Mouse (Mus musculus) lung, postnatal 14 days (tissue): ENCODE measurements around the gene Gna15.

Experiments
- DNase-seq: peaks from one replicate; pipeline ENCODE4 v3.0.0; 2021

Gene Gna15

GRCm38 (mm10) chr10:81553807-81554755, 30.1 kb upstream of the Gna15 start:
- no peak for DNase-seq

GRCm38 (mm10) chr10:81553232-81553631, 29.2 kb upstream of the Gna15 start:
- peak; percentile 40 for DNase-seq

DNA sequence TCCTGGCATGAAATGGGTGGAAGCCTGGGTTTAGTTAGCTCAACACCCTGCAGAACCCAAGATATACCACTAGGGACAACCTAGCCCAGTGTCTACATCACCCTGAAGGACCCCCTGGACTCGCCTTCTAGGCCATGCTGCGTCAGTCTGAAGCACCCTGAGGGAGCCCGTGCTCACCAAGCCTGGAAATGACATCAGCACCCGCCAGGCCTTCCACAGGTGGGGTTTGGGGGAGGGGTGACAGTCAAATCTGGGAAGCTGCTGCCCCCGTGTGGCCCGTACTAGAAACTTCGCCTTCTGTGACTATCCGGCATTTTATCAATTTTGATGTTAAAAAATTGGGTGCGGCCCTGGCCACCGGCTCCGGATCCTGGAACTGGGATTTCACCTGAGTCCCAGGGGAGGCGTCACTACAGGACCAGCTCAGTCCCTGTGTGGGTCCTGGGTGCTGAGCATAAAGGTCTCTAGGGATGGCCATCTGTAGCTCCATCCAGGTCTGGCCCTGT, 27.6 kb upstream of the Gna15 start:
- DNase-seq, result peak; percentile 88

DNA sequence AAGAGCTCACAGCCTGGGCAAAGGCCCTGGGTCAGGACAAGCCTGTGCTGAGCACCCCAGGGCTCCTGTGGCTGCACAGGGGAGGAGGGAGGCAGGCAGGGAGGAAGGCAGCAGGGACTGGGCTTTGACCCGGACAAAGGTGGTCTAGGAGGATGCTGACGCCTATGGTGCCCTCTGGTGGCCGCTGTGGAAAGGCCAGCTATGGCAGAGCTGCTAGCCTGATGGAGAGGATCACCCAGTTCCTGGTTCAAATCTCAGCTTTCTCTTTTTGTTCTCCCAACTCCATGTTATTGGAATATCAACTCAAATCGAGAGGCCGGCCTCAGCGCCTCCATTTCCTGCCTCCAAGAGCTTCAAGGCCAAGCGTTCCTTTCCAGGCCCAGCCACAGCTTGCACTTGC, 26.2 kb upstream of the Gna15 start:
- DNase-seq, result peak; percentile 74

GRCm38 (mm10) chr10:81548944-81549343, 24.9 kb upstream of the Gna15 start:
- no peak for DNase-seq

DNA sequence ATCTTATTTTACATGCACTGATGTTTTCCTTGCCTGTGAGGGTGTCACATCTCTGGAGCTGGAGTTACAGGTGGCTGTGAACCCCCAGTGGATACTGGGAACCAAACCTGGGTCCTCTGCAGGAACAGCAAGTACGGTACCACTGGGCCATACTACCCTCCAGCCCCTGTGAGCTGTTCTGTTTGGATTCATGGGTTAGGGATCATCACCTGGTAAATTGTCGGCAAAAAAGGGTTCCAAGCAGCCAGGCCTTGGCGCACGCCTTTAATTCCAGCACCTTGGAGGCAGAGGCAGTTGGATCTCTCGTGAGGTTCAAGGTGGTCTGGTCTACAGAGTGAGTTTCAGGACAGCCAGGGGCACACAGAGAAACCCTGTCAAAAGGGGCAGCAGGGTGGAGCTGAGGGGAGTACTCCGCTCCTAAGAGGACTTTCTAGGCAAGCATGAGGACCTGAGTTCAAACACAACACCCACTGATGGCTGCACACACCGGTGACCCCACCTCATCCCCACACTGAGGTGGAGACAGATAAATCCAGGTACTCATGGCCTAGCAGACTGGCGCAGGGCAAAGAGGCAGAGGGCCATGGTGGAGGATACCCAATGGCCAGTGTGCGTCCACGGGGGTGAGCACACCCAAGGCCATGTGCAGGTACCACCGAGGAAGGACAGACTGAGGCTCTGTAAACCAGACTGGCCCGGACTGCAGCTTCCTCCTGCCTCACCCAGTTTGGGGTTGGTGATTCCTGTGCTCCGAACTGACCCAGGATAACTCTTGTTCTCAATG, 23.0 kb upstream of the Gna15 start:
- DNase-seq, result no peak

GRCm38 (mm10) chr10:81546332-81546731, 22.3 kb upstream of the Gna15 start:
- DNase-seq, result no peak

DNA sequence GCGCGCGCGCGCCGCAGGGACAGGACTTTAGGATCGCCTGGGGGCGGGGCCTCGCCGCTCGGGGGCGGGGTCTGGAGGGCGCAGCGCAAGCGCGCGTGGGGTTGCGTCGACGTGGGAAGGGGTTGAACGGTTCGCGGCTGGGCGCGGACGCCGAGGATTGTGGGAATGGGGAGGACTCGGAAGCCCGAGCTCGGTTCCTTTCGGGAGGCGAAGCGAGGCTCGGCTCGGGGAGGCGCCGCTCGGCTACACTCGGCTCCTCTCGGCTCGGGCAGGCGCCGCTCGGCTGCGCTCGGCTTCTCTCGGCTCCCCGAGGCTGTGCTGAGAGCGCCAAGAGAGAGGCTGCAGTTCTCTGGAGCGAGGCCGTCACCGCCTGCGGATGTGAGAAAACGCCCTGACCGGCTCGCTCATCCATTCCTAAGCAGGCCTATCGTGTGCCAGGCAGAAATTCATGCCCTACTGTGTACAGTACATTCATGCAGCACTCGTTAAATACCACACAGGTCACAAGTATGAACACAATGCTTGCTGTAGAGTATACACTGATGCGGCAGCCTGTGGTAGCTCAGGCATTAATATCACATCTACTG, 21.2 kb upstream of the Gna15 start, which contains the start of gene Gna11:
Gene Gna11 (minus strand): TSS at position 30 of the 587 bp plus-strand sequence.
- DNase-seq, result peak; percentile 100

- no peak for DNase-seq
Observed at GRCm38 (mm10) chr10:81544296-81545160, 20.5 kb upstream of the Gna15 start.

DNA sequence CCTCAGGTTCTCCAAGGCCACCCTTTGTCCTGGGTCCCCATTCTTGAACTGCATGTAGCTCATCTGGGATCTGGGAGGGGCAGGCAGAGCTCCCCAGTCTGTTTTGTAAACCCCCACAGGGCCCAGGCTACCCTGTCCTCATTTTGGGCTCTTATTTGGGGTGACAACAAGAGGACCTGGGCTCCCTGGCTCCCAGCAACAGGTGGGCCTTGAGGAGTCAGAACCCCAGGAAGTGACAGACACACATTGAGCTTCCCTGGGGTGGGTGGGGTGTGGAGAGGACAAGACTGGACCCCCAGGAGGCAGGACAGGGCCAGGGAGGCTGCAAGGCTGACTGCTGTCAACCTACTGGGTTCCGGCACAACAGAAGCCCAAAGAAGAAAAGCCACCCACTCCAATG, 19.6 kb upstream of the Gna15 start:
- no peak for DNase-seq

DNA sequence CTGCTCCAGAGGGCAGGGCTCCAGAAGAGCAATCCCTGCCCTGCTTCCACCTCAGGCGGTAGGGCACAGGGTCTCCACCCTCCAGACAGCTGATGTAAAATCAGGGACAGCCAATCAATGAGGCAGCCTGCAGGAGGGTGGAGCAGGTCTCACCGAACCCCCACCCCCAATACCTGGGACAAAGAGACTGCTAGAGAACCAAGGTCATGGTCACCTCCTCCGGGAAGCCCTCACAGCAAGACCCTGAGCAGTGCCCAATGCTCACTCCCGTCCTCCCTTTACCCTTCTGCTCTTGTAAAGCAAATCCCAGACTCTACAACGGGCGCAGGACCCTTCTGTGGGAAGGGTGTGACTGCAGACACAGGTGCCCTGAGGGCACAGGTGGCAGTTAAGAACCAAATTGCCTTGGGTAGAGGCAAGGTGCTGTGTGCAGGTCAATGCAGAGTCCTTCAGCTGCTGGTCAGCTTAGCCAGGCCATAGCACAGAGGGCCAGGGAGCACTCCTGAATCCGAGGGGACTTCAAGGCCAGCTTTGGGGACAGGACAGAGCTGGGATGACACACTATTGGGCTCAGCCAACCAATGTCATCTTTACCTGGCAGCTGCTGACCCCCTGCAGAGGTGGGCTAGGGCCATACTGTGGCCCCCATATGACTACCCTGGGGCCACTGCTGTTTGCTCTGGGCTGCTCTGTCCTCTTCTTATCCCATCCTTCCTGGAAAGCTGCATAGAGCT, 18.9 kb upstream of the Gna15 start:
- no peak for DNase-seq

DNA sequence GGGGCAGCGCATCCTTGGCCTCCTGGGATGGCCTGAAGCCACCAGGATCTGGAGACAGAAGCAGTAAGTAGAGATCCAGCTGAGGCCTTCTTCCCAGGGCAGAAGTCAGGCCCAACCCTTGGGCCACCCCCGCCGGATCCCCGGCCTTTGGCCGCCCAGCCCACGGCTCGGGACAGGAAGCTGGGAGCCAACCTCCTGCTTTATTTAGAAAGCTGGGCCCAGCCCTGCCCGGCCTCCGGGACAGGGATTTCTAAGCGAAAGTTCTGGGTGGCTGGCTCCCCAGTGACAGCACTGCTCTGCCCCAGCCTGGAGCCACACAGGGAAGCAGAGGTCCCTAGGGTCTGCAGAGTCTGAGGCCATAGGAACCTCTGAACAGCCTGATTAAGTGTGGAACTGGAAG, 17.8 kb upstream of the Gna15 start:
- peak; percentile 70 for DNase-seq

DNA sequence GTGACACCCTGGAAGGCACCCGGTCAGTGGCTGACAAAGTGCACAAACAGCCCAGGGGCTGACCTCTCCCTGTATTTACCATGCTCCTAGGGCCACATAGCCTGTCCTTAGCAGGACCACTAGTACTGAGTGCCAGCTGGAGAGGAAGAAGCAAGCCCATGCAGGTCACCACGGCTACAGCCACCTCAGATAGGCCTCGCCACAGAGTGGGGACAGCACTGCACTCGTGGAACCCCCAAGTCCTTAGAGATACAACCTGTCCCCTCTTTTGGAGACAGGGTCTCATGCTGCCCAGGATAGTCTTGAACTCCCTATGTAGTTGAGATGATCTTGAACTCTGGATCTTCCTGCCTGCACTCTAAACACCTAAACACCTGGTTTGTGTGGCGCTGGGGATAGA, 17.3 kb upstream of the Gna15 start:
- no peak for DNase-seq

DNA sequence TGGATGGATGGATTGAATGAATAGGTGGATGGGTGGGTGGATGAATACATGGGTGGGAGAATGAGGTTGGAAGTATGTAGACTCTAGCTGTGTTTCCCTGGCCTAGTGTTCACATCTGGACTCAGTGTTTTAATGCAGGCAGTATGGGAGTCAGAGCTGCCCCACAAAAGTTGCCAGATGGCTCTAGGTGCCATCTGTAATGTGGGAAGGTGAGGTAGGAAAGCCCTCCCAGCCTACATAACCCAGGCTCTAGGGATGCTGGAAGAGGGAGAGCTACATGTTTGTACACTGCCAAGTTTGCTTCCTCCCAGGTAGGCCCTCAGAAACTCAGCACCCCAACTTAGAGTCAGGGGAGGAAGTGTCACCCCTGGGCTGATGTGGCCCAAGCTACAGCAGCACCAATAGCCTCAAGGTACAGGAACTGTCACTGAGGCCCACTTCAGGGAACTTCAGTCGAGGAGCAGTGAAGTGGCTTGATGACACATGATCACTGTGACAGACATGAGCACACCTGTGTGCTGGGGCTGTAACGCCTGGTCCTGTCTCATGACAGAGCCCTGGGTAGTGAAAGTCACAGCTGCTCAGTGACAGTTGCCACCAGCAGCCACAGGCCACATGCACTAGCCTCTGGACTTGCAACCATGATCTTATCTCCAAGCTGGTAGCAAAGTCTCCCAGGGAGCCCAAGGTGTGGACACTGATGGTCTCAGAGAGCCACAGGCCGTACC, 14.5 kb upstream of the Gna15 start:
- no peak for DNase-seq

GRCm38 (mm10) chr10:81537429-81537828, 13.4 kb upstream of the Gna15 start:
- DNase-seq, result no peak

GRCm38 (mm10) chr10:81536734-81537133, 12.7 kb upstream of the Gna15 start:
- no peak for DNase-seq

- no peak for DNase-seq
Observed at GRCm38 (mm10) chr10:81534826-81535225, 10.8 kb upstream of the Gna15 start.

GRCm38 (mm10) chr10:81526779-81527178, 2.8 kb upstream of the Gna15 start:
- DNase-seq, result peak; percentile 91

DNA sequence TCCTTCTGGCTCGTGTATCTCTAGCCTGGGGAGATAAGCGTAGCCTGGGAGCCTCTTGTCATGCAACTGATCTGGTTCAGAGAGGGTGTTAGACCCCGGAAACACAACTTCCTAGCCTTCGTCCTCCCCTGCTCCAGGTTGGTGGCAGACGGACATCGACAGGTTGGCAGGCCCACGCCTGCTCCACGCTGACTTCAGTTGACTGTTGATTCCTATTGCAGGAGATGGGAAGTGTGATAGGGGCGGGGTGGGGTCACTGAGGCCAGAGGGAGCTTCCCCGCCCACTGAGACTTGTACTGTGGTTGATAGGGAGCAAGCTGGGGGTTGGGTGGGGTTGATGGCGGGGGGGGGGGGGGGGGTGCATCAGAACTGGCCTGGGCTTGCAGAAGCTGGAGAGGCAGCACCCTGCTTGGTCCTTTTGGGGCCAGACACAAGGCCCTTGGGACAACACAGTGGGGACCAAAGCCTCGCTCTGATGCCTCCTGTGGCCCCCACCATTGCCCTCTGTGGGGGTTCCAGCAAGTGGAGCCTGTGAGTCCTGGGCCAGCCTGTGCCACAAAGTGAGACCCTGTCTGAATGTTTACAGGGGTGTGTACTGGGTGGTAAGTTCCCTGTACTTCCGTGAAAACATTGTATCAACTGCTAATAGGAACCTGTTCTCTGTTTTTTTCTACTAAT, 1.1 kb upstream of the Gna15 start:
- no peak for DNase-seq

GRCm38 (mm10) chr10:81523570-81523969, 455 bp downstream of the Gna15 start:
- DNase-seq, result no peak
